8 mouse cellular contexts compared by ENCODE assay signal in genomic region chr2:104134150-104135056, GRCm38 (mm10). TPM values are rescaled to one million over a fixed set of nuclear protein-coding genes. Genes with fewer than 3 reads are reported as not detected.
DNase-seq lines count a peak whose midpoint lies in the region; ATAC-seq and TF ChIP-seq lines count a peak whose summit lies in the region.

No protein-coding gene starts in this region.

- no peak for TF ChIP-seq POLR2A in cortical plate, adult 2 months (IDR thresholded peaks at IDR 0.05; ENCODE audit: extremely low read depth, insufficient read depth, low read length)
- no peak for TF ChIP-seq POLR2A in limb, embryonic 14.5 days (IDR thresholded peaks at IDR 0.05; ENCODE audit: borderline replicate concordance, extremely low read depth, insufficient read depth, insufficient read length)
- TF ChIP-seq POLR2A in testis, adult 2 months (IDR thresholded peaks at IDR 0.05; ENCODE audit: control insufficient read depth, low read depth, low read length): no peak

- peak; percentile 72 for ATAC-seq in kidney, embryonic 16.5 days (ENCODE audit: low FRiP score, low TSS enrichment)
- ATAC-seq in limb, embryonic 14.5 days (ENCODE audit: low FRiP score, low read depth): no peak

- H3K9ac ChIP-seq in kidney, embryonic 16.5 days (replicated peaks; ENCODE audit: low read length): no peak overlapping the region
- no peak overlapping the region for H3K9ac ChIP-seq in limb, embryonic 14.5 days (ENCODE audit: low read depth, low read length, severe bottlenecking)

- no peaks in the 10 kb centered on the region for H3K36me3 ChIP-seq in kidney, embryonic 16.5 days (ENCODE audit: insufficient read depth, low read length)
- H3K36me3 ChIP-seq in limb, embryonic 14.5 days (ENCODE audit: control insufficient read depth, insufficient read depth, low read length): no peaks in the 10 kb centered on the region
- no peaks in the 10 kb centered on the region for H3K36me3 ChIP-seq in testis, adult 2 months (ENCODE audit: control insufficient read depth, insufficient read depth, low read length)

- no peaks in the 10 kb centered on the region for H3K9me3 ChIP-seq in kidney, embryonic 16.5 days (ENCODE audit: low read length)
- H3K9me3 ChIP-seq in limb, embryonic 14.5 days (ENCODE audit: control insufficient read depth, low read length): no peaks in the 10 kb centered on the region

- no peak overlapping the region for H3K27ac ChIP-seq in cortical plate, adult 2 months (ENCODE audit: insufficient read depth, low read length)
- no peak overlapping the region for H3K27ac ChIP-seq in kidney, embryonic 16.5 days (ENCODE audit: low read length)
- H3K27ac ChIP-seq in limb, embryonic 14.5 days (replicated peaks; ENCODE audit: low read depth, low read length): no peak overlapping the region
- H3K27ac ChIP-seq in testis, adult 2 months (ENCODE audit: control insufficient read depth, insufficient read depth, low read depth, low read length): no peak overlapping the region

- H3K4me2 ChIP-seq in kidney, embryonic 16.5 days (replicated peaks; ENCODE audit: low read depth, low read length): no peak overlapping the region
- no peak overlapping the region for H3K4me2 ChIP-seq in limb, embryonic 14.5 days (replicated peaks; ENCODE audit: low read depth, low read length, severe bottlenecking)

- no peaks in the 10 kb centered on the region for H3K27me3 ChIP-seq in kidney, embryonic 16.5 days (ENCODE audit: insufficient read depth, low read length)
- H3K27me3 ChIP-seq in limb, embryonic 14.5 days (ENCODE audit: control insufficient read depth, insufficient read depth, low read length): no peaks in the 10 kb centered on the region
- no peaks in the 10 kb centered on the region for H3K27me3 ChIP-seq in testis, adult 2 months (ENCODE audit: control insufficient read depth, insufficient read depth, low read length)

- H3K4me1 ChIP-seq in cortical plate, adult 2 months (ENCODE audit: control insufficient read depth, insufficient read depth, low read length): no peaks in the 10 kb centered on the region
- H3K4me1 ChIP-seq in kidney, embryonic 16.5 days (ENCODE audit: insufficient read depth, low read length): no peaks in the 10 kb centered on the region
- no peaks in the 10 kb centered on the region for H3K4me1 ChIP-seq in limb, embryonic 14.5 days (ENCODE audit: control insufficient read depth, insufficient read depth, low read length)
- H3K4me1 ChIP-seq in testis, adult 2 months (ENCODE audit: control insufficient read depth, insufficient read depth, low read length): no peaks in the 10 kb centered on the region

- peak; percentile 84 for DNase-seq in A20 (ENCODE audit: low read depth, low spot score)
- DNase-seq in WW6 (ENCODE audit: low read depth, low spot score): peak; percentile 53
- peak; percentile 41 for DNase-seq in gastrocnemius, postnatal 25 days
- DNase-seq in limb, embryonic 14.5 days (ENCODE audit: low spot score): peak; percentile 81
- peak; percentile 54 to 61 for DNase-seq in natural killer cell, adult 2 months (ENCODE audit: low spot score in 2 of 2)

- WGBS in kidney, embryonic 16.5 days: 40% methylated on average over 8 of the region's 8 CpGs
- WGBS in limb, embryonic 14.5 days: 46% methylated on average over 8 of the region's 8 CpGs

- no peak overlapping the region for H3K4me3 ChIP-seq in cortical plate, adult 2 months (ENCODE audit: insufficient read depth, low read length)
- no peak overlapping the region for H3K4me3 ChIP-seq in kidney, embryonic 16.5 days (ENCODE audit: low read length)
- H3K4me3 ChIP-seq in limb, embryonic 14.5 days (replicated peaks; ENCODE audit: low read length): no peak overlapping the region
- H3K4me3 ChIP-seq in testis, adult 2 months (ENCODE audit: control insufficient read depth, low read depth, low read length): no peak overlapping the region

- peak; percentile 97 for TF ChIP-seq CTCF in cortical plate, adult 2 months (IDR thresholded peaks at IDR 0.05; ENCODE audit: extremely low read depth, insufficient read depth, low read length)
- TF ChIP-seq CTCF in testis, adult 2 months (IDR thresholded peaks at IDR 0.05; ENCODE audit: control insufficient read depth, insufficient read depth, insufficient replicate concordance, low read depth, low read length): peak; percentile 51; the same call in 1 of the 2 replicates

RNA-seq across cellular contexts. Expression of gene A930018P22Rik, which starts 11.8 kb away (rescaled TPM):
- 0.19 TPM in 1 of 2 replicates, not detected in the other for polyA plus RNA-seq in cortical plate, adult 2 months (2012; rRNA removed)
- total RNA-seq in gastrocnemius, postnatal 25 days (2021): 1 to 10 TPM; 1.0 to 1.3 TPM
- not detected in 2 replicates for polyA plus RNA-seq in kidney, embryonic 16.5 days (2015; fragmentation: Nextera tagmentation; extraction: Ambion mirVana)
- 0.10 TPM in 1 of 2 replicates, not detected in the other for polyA plus RNA-seq in limb, embryonic 14.5 days (2012; rRNA removed)
- 0.23 TPM in 1 of 2 replicates, not detected in the other for polyA plus RNA-seq in limb, embryonic 14.5 days (2014; fragmentation: Nextera tagmentation; extraction: Ambion mirVana)
- 33.9 and 48.2 TPM in 2 replicates for polyA plus RNA-seq in testis, adult 2 months (2012; rRNA removed)

RNA-seq across cellular contexts. Expression of gene Cd59a, which starts 38.8 kb away (rescaled TPM):
- polyA plus RNA-seq in cortical plate, adult 2 months (2012; rRNA removed): 11.4 and 14.9 TPM in 2 replicates
- total RNA-seq in gastrocnemius, postnatal 25 days (2021): 10 to 100 TPM; 16.3 to 22.5 TPM
- polyA plus RNA-seq in kidney, embryonic 16.5 days (2015; fragmentation: Nextera tagmentation; extraction: Ambion mirVana): 45.4 and 48.4 TPM in 2 replicates
- 8.8 and 9.9 TPM in 2 replicates for polyA plus RNA-seq in limb, embryonic 14.5 days (2012; rRNA removed)
- 14.4 and 17.2 TPM in 2 replicates for polyA plus RNA-seq in limb, embryonic 14.5 days (2014; fragmentation: Nextera tagmentation; extraction: Ambion mirVana)
- 13.0 and 20.8 TPM in 2 replicates for polyA plus RNA-seq in testis, adult 2 months (2012; rRNA removed)

Comparison
In these comparisons a context has a peak if more than half of its experiments do, and no peak if none do; other contexts are left out.
1. RNA of gene A930018P22Rik, which starts 11.8 kb away (polyA plus RNA-seq): 33.9 to 48.2 TPM in testis, adult 2 months; 0.10 to 0.23 TPM in limb, embryonic 14.5 days, 0.19 TPM in cortical plate, adult 2 months and not detected in kidney, embryonic 16.5 days; every median in the first group is over 10 times any median in the second.
2. Peak in every context shown above with its lines, with median percentiles within 50 percentile points of each other: DNase-seq.